Mouse (Mus musculus) liver, embryonic 14.5 days (tissue): Measurements from ENCODE around the gene Ahr.

Experiments
- CTCF ChIP-seq: IDR thresholded peaks from 2 replicates; pipeline ENCODE4 v1.5.1; 2016; ENCODE audit warnings: antibody characterized with exemption, low read depth, control low read depth
- EP300 ChIP-seq: IDR thresholded peaks from 2 replicates; pipeline ENCODE4 v1.6.1; 2016; ENCODE audit warnings: antibody characterized with exemption, low read depth

GRCm38 (mm10) chr12:35533748-35534113 lies 1.1 kb downstream of the Ahr start:
- TF ChIP-seq CTCF = no peak
- no peak for TF ChIP-seq EP300
